Mouse (Mus musculus) heart, postnatal 0 days (tissue): ENCODE results near the gene 1700001O22Rik. TPM values are rescaled to one million over a fixed set of nuclear protein-coding genes. Genes with fewer than 3 reads are reported as not detected.

Experiments used
- ATAC-seq: fragments of 200-750 bp; cut with Nextera tagmentation; 2 replicates; pipeline ENCODE4 v1.8.0; 2017; ENCODE audit warnings: low read depth, moderate number of reproducible peaks, moderate library complexity; ENCODE audit not compliant: insufficient read depth
- DNase-seq: peaks from one replicate; pipeline ENCODE4 v3.0.0-alpha.2; 2016; ENCODE audit warnings: low spot score
- H3K27ac ChIP-seq: fragments of 300-500 bp; sonication (generic); 2 replicates; pipeline ENCODE4 v1.5.1; 2014; ENCODE audit warnings: low read depth, mild to moderate bottlenecking
- H3K27me3 ChIP-seq: fragments of 300-500 bp; sonication (generic); 2 replicates; pipeline ENCODE4 v1.6.1; 2014; ENCODE audit warnings: low read length, mixed read lengths; ENCODE audit not compliant: control insufficient read depth, insufficient read depth
- H3K36me3 ChIP-seq: fragments of 300-500 bp; sonication (generic); replicated peaks from 2 replicates; pipeline ENCODE4 v1.6.1; 2014; ENCODE audit warnings: low read length, mixed read lengths; ENCODE audit not compliant: control insufficient read depth, insufficient read depth
- H3K4me1 ChIP-seq: fragments of 300-500 bp; sonication (generic); 2 replicates; pipeline ENCODE4 v1.6.1; 2014; ENCODE audit warnings: antibody characterized with exemption; ENCODE audit not compliant: control insufficient read depth, insufficient read depth
- H3K4me2 ChIP-seq: fragments of 300-500 bp; sonication (generic); 2 replicates; pipeline ENCODE4 v1.6.1; 2014; ENCODE audit warnings: low read depth, mild to moderate bottlenecking, low read length, moderate library complexity
- H3K4me3 ChIP-seq: fragments of 300-500 bp; sonication (generic); 2 replicates; pipeline ENCODE4 v1.5.1; 2014; ENCODE audit warnings: low read depth, low read length
- H3K9ac ChIP-seq: fragments of 300-500 bp; sonication (generic); replicated peaks from 2 replicates; pipeline ENCODE4 v1.6.1; 2014; ENCODE audit warnings: low read depth, low read length, mixed read lengths
- H3K9me3 ChIP-seq: fragments of 300-500 bp; sonication (generic); replicated peaks from 2 replicates; pipeline ENCODE4 v1.6.1; 2016; ENCODE audit warnings: low read length; ENCODE audit not compliant: control insufficient read depth
- CTCF ChIP-seq: IDR thresholded peaks from 2 replicates; pipeline ENCODE4 v1.5.1; 2016; ENCODE audit warnings: antibody characterized with exemption, control low read depth, low read depth
- EP300 ChIP-seq: IDR thresholded peaks from 2 replicates; pipeline ENCODE4 v1.6.1; 2016; ENCODE audit warnings: antibody characterized with exemption, low read depth
- WGBS: fragments of 180-500 bp; shearing (Covaris S2); extraction: QIAGEN DNeasy Blood & Tissue Kit; methylation state at CpG from one replicate; pipeline ENCODE4 v1.1.7; 2014; 5-methylcytosine and 5-hydroxymethylcytosine counted together
- polyA plus RNA-seq: library from polyadenylated mRNA; unstranded; fragments of >200 nt; fragmentation: Nextera tagmentation; extraction: Ambion mirVana; gene quantifications from 2 replicates; pipeline ENCODE4 v1.2.1, GENCODE M21; 2015
- total RNA-seq: library from RNA; depleted of rRNA; stranded (reverse); fragments of >200 nt; gene quantifications from 2 replicates; pipeline ENCODE4 v1.2.3, GENCODE M21; 2014; ENCODE audit warnings: low replicate concordance

1700001O22Rik gene
- total and polyA plus RNA-seq, 2 experiments from 2014 or later = 1.5 to 1.9 TPM

DNA sequence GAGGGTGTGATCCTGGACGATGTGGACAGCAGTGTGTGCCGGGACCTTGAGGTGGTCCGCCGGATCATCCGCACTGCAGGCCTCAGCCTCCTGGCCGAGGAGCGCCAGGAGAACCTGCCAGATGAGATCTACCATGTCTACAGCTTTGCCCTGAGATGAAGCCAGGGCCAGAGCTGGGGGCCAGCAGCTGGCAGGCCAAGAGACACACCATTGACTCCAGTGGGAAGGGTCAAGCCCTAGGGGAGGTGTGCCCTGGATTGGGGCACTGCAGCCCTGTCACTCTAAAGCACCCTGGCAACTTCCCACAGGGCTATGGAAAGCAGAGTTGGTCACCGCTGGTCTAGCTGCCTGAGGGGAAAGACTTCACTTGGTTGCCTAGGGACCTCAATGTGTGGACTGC is 19.0 kb upstream of the 1700001O22Rik start:
- Histone ChIP-seq H3K4me2 (no peak overlapping the region), H3K4me3 (no peak overlapping the region), H3K27ac (no peak overlapping the region), H3K9ac (no peak overlapping the region), H3K36me3 (peaks cover 70% of the 10 kb centered on the region), H3K9me3 (no peaks in the 10 kb centered on the region), H3K4me1 (peaks cover 7% of the 10 kb centered on the region), H3K27me3 (no peaks in the 10 kb centered on the region)
- WGBS = 88% methylated on average over 8 of the region's 8 CpGs
- DNase-seq = no peak
- TF ChIP-seq CTCF = no peak
- TF ChIP-seq EP300 = no peak
- no peak for ATAC-seq

- Histone ChIP-seq H3K4me3 (no peak overlapping the region), H3K27ac (no peak overlapping the region), H3K9ac (no peak overlapping the region), H3K4me1 (no peaks in the 10 kb centered on the region), H3K9me3 (no peaks in the 10 kb centered on the region), H3K4me2 (no peak overlapping the region), H3K36me3 (peaks cover 70% of the 10 kb centered on the region), H3K27me3 (no peaks in the 10 kb centered on the region)
- DNase-seq (no peak), ATAC-seq (no peak)
- no peak for TF ChIP-seq EP300
- no peak for TF ChIP-seq CTCF
- WGBS = 95% methylated on average over 3 of the region's 3 CpGs
Observed at GRCm38 (mm10) chr2:30821073-30821472, 17.6 kb upstream of the 1700001O22Rik start.

GRCm38 (mm10) chr2:30819873-30820272 is 16.4 kb upstream of the 1700001O22Rik start:
- no peak overlapping the region for H3K9ac ChIP-seq
- H3K27ac ChIP-seq = no peak overlapping the region

DNA sequence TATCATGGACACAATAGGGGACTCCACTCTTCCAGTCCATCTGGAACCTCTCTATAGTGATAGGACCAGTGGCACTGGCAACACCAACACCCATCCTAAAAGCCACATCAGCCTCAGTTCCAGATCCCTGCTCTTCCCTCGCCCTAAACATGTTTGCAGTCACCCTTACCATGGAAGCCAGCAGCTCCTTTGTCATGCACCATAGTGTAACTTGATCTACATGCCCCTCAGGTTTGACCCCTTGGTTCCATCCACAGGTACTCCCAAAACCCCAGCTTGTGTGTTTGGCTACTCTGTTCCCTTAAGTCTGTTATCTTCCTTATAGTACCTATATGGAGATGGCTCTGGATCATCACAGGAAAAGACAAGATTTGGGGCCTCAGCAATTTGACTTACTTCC is 12.9 kb upstream of the 1700001O22Rik start:
- WGBS = 88% methylated on average over 1 of the region's 1 CpGs
- no peak overlapping the region for H3K4me3 ChIP-seq
- H3K27ac ChIP-seq = no peak overlapping the region
- DNase-seq (no peak), ATAC-seq (no peak)
- H3K4me2 ChIP-seq = no peak overlapping the region
- no peaks in the 10 kb centered on the region for H3K9me3 ChIP-seq
- TF ChIP-seq CTCF (no peak), EP300 (no peak)
- peaks cover 64% of the 10 kb centered on the region for H3K36me3 ChIP-seq
- no peak overlapping the region for H3K9ac ChIP-seq
- H3K27me3 ChIP-seq = no peaks in the 10 kb centered on the region
- H3K4me1 ChIP-seq = no peaks in the 10 kb centered on the region

More at GRCm38 (mm10) chr2:30819873-30820272, 16.4 kb upstream of the 1700001O22Rik start:
- Histone ChIP-seq H3K9me3 (no peaks in the 10 kb centered on the region), H3K4me1 (no peaks in the 10 kb centered on the region), H3K4me2 (no peak overlapping the region), H3K36me3 (peaks cover 73% of the 10 kb centered on the region), H3K4me3 (no peak overlapping the region), H3K27me3 (no peaks in the 10 kb centered on the region)
- no peak for TF ChIP-seq EP300
- no peak for TF ChIP-seq CTCF
- DNase-seq = no peak
- ATAC-seq = no peak
- 75% methylated on average over 5 of the region's 5 CpGs for WGBS

GRCm38 (mm10) chr2:30810573-30810972 is 7.1 kb upstream of the 1700001O22Rik start:
- DNase-seq (no peak), ATAC-seq (no peak)
- no peak overlapping the region for H3K4me3 ChIP-seq
- TF ChIP-seq EP300 (no peak), CTCF (no peak)
- no peak overlapping the region for H3K4me2 ChIP-seq
- H3K9me3 ChIP-seq = no peaks in the 10 kb centered on the region
- WGBS = 75% methylated on average over 7 of the region's 7 CpGs
- no peaks in the 10 kb centered on the region for H3K27me3 ChIP-seq
- H3K36me3 ChIP-seq = peaks cover 31% of the 10 kb centered on the region
- H3K4me1 ChIP-seq = peaks cover 9% of the 10 kb centered on the region
- H3K27ac ChIP-seq = no peak overlapping the region
- H3K9ac ChIP-seq = no peak overlapping the region

DNA sequence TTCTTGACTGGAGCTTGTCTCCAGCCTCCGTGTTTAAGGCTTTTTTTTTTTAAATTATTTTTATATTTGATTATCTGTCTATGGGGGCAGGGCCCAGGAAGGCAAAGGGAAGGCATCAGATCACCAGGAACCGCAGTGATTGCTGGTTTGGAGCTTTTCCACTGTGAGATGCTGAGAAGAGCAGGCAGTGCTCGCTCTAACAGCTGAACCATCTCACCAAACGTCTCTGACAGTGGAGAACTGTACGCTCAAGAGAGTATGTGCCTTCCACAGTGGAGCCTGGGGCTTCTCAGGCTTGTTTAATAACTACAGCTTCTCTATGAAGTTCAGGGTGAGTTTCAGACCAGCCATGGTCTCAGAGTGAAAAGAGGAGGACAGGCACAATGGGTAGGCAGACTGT is 6.0 kb upstream of the 1700001O22Rik start:
- Histone ChIP-seq H3K4me3 (no peak overlapping the region), H3K27ac (no peak overlapping the region), H3K4me1 (peaks cover 9% of the 10 kb centered on the region), H3K36me3 (peaks cover 20% of the 10 kb centered on the region), H3K27me3 (no peaks in the 10 kb centered on the region), H3K9ac (no peak overlapping the region), H3K4me2 (no peak overlapping the region), H3K9me3 (no peaks in the 10 kb centered on the region)
- ATAC-seq = no peak
- 66% methylated on average over 5 of the region's 5 CpGs for WGBS
- TF ChIP-seq EP300 (no peak), CTCF (no peak)
- no peak for DNase-seq
